Mouse (Mus musculus) heart, embryonic 14.5 days (tissue): ENCODE data around the gene Cops7b. TPM values are rescaled to one million over a fixed set of nuclear protein-coding genes. Genes with fewer than 3 reads are reported as not detected.

Experiments used
- microRNA-seq: library from miRNA; unstranded; fragments of <30 nt; microRNA quantifications from one replicate; pipeline ENCODE4, GENCODE M21; 2016
- polyA plus RNA-seq: library from polyadenylated mRNA; unstranded; fragments of >200 nt; fragmentation: Nextera tagmentation; extraction: Ambion mirVana; gene quantifications from 2 replicates; pipeline ENCODE4 v1.2.1, GENCODE M21; 2014

The Cops7b gene
- polyA plus RNA-seq, 1 experiment from 2014 or later = 20.7 TPM

Small RNA genes within 50 kb of the gene (microRNA-seq; reads per million reads assigned to microRNA genes)
- gene Gm22955 = not detected

Other genes with a start within 250 kb of the Cops7b start
- gene Ncl, start 223.5 kb upstream of the Cops7b start, polyA plus RNA-seq = 177 and 193 TPM in 2 replicates
- not detected in 2 replicates for gene Nmur1, start 156.7 kb upstream of the Cops7b start, polyA plus RNA-seq
- gene Tex44, start 156.6 kb upstream of the Cops7b start, polyA plus RNA-seq = not detected in 2 replicates
- gene Ptma, start 56.2 kb upstream of the Cops7b start, polyA plus RNA-seq = 788 and 789 TPM in 2 replicates
- 63.5 and 67.9 TPM in 2 replicates for gene Pde6d, start 275 bp upstream of the Cops7b start, polyA plus RNA-seq
- 0.32 and 0.39 TPM in 2 replicates for gene Nppc, start 87.7 kb downstream of the Cops7b start, polyA plus RNA-seq
- gene Dis3l2, start 120.9 kb downstream of the Cops7b start, polyA plus RNA-seq = 16.3 and 16.7 TPM in 2 replicates